Mouse (Mus musculus): ENCODE measurements at regions not wholly inside any gene's neighbourhood (a gene's known extent, or its start where the extent isn't known, plus 50 kb on each side); places are given as distances from the start of the nearest gene placed in this dataset.
A peak's percentile ranks its signal among the peaks of the same experiment; 100 is the strongest.

- no peak for DNase-seq (ENCODE audit: low spot score)
These were observed 231.4 kb upstream of the Chd6 start for GRCm38 (mm10) chr2:161340291-161340690.

- no peak for DNase-seq (ENCODE audit: low spot score)
These were observed 230.6 kb upstream of the Chd6 start for GRCm38 (mm10) chr2:161339327-161340001.

- no peak for DNase-seq (ENCODE audit: low spot score)
These were observed 230.1 kb upstream of the Chd6 start for GRCm38 (mm10) chr2:161338953-161339326.

- DNase-seq (ENCODE audit: low spot score): no peak
These were observed 223.8 kb upstream of the Chd6 start for GRCm38 (mm10) chr2:161332653-161333052.

- DNase-seq (ENCODE audit: low spot score): no peak
These were observed 223.0 kb upstream of the Chd6 start for GRCm38 (mm10) chr2:161331850-161332365.

- DNase-seq (ENCODE audit: low spot score): no peak
These were observed 193.9 kb upstream of the Chd6 start for GRCm38 (mm10) chr2:161302796-161303195.

GRCm38 (mm10) chr2:161268861-161269413 lies 160.1 kb upstream of the Chd6 start:
- DNase-seq (ENCODE audit: low spot score): no peak

- DNase-seq (ENCODE audit: low spot score): no peak
These were observed 157.6 kb upstream of the Chd6 start for GRCm38 (mm10) chr2:161266476-161266875.

GRCm38 (mm10) chr2:161265211-161265610 lies 156.3 kb upstream of the Chd6 start:
- no peak for DNase-seq (ENCODE audit: low spot score)

- no peak for DNase-seq (ENCODE audit: low spot score)
These were observed 143.9 kb upstream of the Chd6 start for GRCm38 (mm10) chr2:161252761-161253160.

- no peak for DNase-seq (ENCODE audit: low spot score)
These were observed 132.8 kb upstream of the Chd6 start for GRCm38 (mm10) chr2:161241665-161242064.

- no peak for DNase-seq (ENCODE audit: low spot score)
These were observed 128.5 kb upstream of the Chd6 start for GRCm38 (mm10) chr2:161237280-161237819.

GRCm38 (mm10) chr2:161233155-161233741 lies 124.4 kb upstream of the Chd6 start:
- no peak for DNase-seq (ENCODE audit: low spot score)

- DNase-seq (ENCODE audit: low spot score): no peak
These were observed 122.5 kb upstream of the Chd6 start for GRCm38 (mm10) chr2:161231405-161231804.

GRCm38 (mm10) chr2:161215736-161216135 lies 106.9 kb upstream of the Chd6 start:
- no peak for DNase-seq (ENCODE audit: low spot score)

- peak; percentile 66 for DNase-seq (ENCODE audit: low spot score)
These were observed 106.0 kb upstream of the Chd6 start for GRCm38 (mm10) chr2:161214681-161215458.

- DNase-seq (ENCODE audit: low spot score): no peak
These were observed 103.5 kb upstream of the Chd6 start for GRCm38 (mm10) chr2:161212322-161212882.

GRCm38 (mm10) chr2:161196713-161197372 lies 88.0 kb upstream of the Chd6 start:
- DNase-seq (ENCODE audit: low spot score): no peak

- no peak for DNase-seq (ENCODE audit: low spot score)
These were observed 78.6 kb upstream of the Chd6 start for GRCm38 (mm10) chr2:161187516-161187915.

GRCm38 (mm10) chr2:161185122-161185521 lies 76.2 kb upstream of the Chd6 start:
- DNase-seq (ENCODE audit: low spot score): no peak

GRCm38 (mm10) chr2:161177355-161178021 lies 68.6 kb upstream of the Chd6 start:
- peak; percentile 79 for DNase-seq (ENCODE audit: low spot score)
